Mouse (Mus musculus) midbrain, embryonic 16.5 days (tissue): ENCODE data around the gene Vwa8. TPM values are rescaled to one million over a fixed set of nuclear protein-coding genes. Genes with fewer than 3 reads are reported as not detected.

Experiments used
- ATAC-seq: fragments of 200-750 bp; cut with Nextera tagmentation; 2 replicates; pipeline ENCODE4 v1.8.0; 2017; ENCODE audit warnings: moderate TSS enrichment
- H3K27ac ChIP-seq: fragments of 300-500 bp; sonication (generic); 2 replicates; pipeline ENCODE4 v1.5.1; 2014; ENCODE audit warnings: mild to moderate bottlenecking, low read length, mixed read lengths
- H3K27me3 ChIP-seq: fragments of 300-500 bp; sonication (generic); 2 replicates; pipeline ENCODE4 v1.6.1; 2014; ENCODE audit warnings: low read depth, low read length, mixed read lengths; ENCODE audit not compliant: control insufficient read depth, insufficient read depth
- H3K36me3 ChIP-seq: fragments of 300-500 bp; sonication (generic); 2 replicates; pipeline ENCODE4 v1.6.1; 2014; ENCODE audit warnings: mild to moderate bottlenecking, low read length, moderate library complexity, mixed read lengths; ENCODE audit not compliant: control insufficient read depth, insufficient read depth
- H3K4me1 ChIP-seq: fragments of 300-500 bp; sonication (generic); 2 replicates; pipeline ENCODE4 v1.6.1; 2014; ENCODE audit warnings: mild to moderate bottlenecking, low read length, mixed read lengths; ENCODE audit not compliant: control insufficient read depth, insufficient read depth
- H3K4me2 ChIP-seq: fragments of 300-500 bp; sonication (generic); 2 replicates; pipeline ENCODE4 v1.6.1; 2014; ENCODE audit warnings: mild to moderate bottlenecking, low read length, mixed read lengths
- H3K4me3 ChIP-seq: fragments of 300-500 bp; sonication (generic); 2 replicates; pipeline ENCODE4 v1.5.1; 2014; ENCODE audit warnings: low read depth, mild to moderate bottlenecking, low read length, moderate library complexity, mixed read lengths
- H3K9ac ChIP-seq: fragments of 300-500 bp; sonication (generic); 2 replicates; pipeline ENCODE4 v1.6.1; 2014; ENCODE audit warnings: low read depth, low read length, mixed read lengths
- H3K9me3 ChIP-seq: fragments of 300-500 bp; sonication (generic); replicated peaks from 2 replicates; pipeline ENCODE4 v1.6.1; 2014; ENCODE audit warnings: mild to moderate bottlenecking, low read length, mixed read lengths; ENCODE audit not compliant: control insufficient read depth, poor library complexity, severe bottlenecking
- WGBS: fragments of 180-500 bp; shearing (Covaris S2); extraction: QIAGEN DNeasy Blood & Tissue Kit; methylation state at CpG from one replicate; pipeline ENCODE4 v1.1.7; 2014; 5-methylcytosine and 5-hydroxymethylcytosine counted together
- polyA plus RNA-seq: library from polyadenylated mRNA; unstranded; fragments of >200 nt; fragmentation: Nextera tagmentation; extraction: Ambion mirVana; gene quantifications from 2 replicates; pipeline ENCODE4 v1.2.1, GENCODE M21; 2015

Vwa8 gene
- polyA plus RNA-seq, 1 experiment from 2014 or later: 7.3 TPM

GRCm38 (mm10) chr14:79200133-79200891 lies 351.5 kb downstream of the Vwa8 start:
- Histone ChIP-seq H3K27ac (peak overlapping the region; percentile 53), H3K27me3 (no peaks in the 10 kb centered on the region), H3K4me1 (peaks cover 22% of the 10 kb centered on the region), H3K9ac (no peak overlapping the region), H3K4me3 (no peak overlapping the region), H3K36me3 (no peaks in the 10 kb centered on the region), H3K4me2 (no peak overlapping the region), H3K9me3 (no peaks in the 10 kb centered on the region)
- 44% methylated on average over 9 of the region's 9 CpGs for WGBS
- peak; percentile 56; the same call in 1 of the 2 replicates for ATAC-seq

GRCm38 (mm10) chr14:79200892-79201285 lies 352.0 kb downstream of the Vwa8 start:
- Histone ChIP-seq H3K27me3 (no peaks in the 10 kb centered on the region), H3K4me3 (no peak overlapping the region), H3K27ac (peak overlapping the region; percentile 53; the same call in 1 of the 2 replicates), H3K9me3 (no peaks in the 10 kb centered on the region), H3K4me2 (no peak overlapping the region), H3K36me3 (no peaks in the 10 kb centered on the region), H3K4me1 (peaks cover 22% of the 10 kb centered on the region), H3K9ac (no peak overlapping the region)
- WGBS: 49% methylated on average over 9 of the region's 9 CpGs
- 0 out of 2 replicates have a peak, but pooled peaks have one; percentile 4 for ATAC-seq

- Histone ChIP-seq H3K9me3 (no peaks in the 10 kb centered on the region), H3K4me3 (no peak overlapping the region), H3K9ac (0 out of 2 replicates have a peak overlapping the region, but pooled peaks have one; percentile 31), H3K27me3 (no peaks in the 10 kb centered on the region), H3K36me3 (no peaks in the 10 kb centered on the region), H3K4me1 (peaks cover 22% of the 10 kb centered on the region), H3K27ac (peak overlapping the region; percentile 51), H3K4me2 (no peak overlapping the region)
- 23% methylated on average over 4 of the region's 4 CpGs for WGBS
- no peak for ATAC-seq
These were observed 354.0 kb downstream of the Vwa8 start for GRCm38 (mm10) chr14:79202722-79203362.

GRCm38 (mm10) chr14:79203496-79204158 lies 354.8 kb downstream of the Vwa8 start:
- Histone ChIP-seq H3K36me3 (no peaks in the 10 kb centered on the region), H3K27me3 (no peaks in the 10 kb centered on the region), H3K27ac (peak overlapping the region; percentile 58), H3K4me1 (peaks cover 22% of the 10 kb centered on the region), H3K4me2 (peak overlapping the region; percentile 21; the same call in 1 of the 2 replicates), H3K4me3 (no peak overlapping the region), H3K9ac (peak overlapping the region; percentile 43), H3K9me3 (no peaks in the 10 kb centered on the region)
- 4% methylated on average over 12 of the region's 12 CpGs for WGBS
- ATAC-seq: peak; percentile 83

GRCm38 (mm10) chr14:79204866-79205265 lies 356.0 kb downstream of the Vwa8 start:
- Histone ChIP-seq H3K4me1 (peaks cover 22% of the 10 kb centered on the region), H3K27ac (no peak overlapping the region)

GRCm38 (mm10) chr14:79206210-79206609 lies 357.4 kb downstream of the Vwa8 start:
- no peaks in the 10 kb centered on the region for H3K27me3 ChIP-seq
- no peak overlapping the region for H3K9ac ChIP-seq
- H3K27ac ChIP-seq: 0 out of 2 replicates have a peak overlapping the region, but pooled peaks have one; percentile 33

More at GRCm38 (mm10) chr14:79204866-79205265, 356.0 kb downstream of the Vwa8 start:
- Histone ChIP-seq H3K4me2 (no peak overlapping the region), H3K27me3 (no peaks in the 10 kb centered on the region), H3K36me3 (no peaks in the 10 kb centered on the region), H3K9me3 (no peaks in the 10 kb centered on the region), H3K9ac (no peak overlapping the region), H3K4me3 (no peak overlapping the region)
- 92% methylated on average over 7 of the region's 7 CpGs for WGBS
- ATAC-seq: no peak

GRCm38 (mm10) chr14:79208468-79208867 lies 359.6 kb downstream of the Vwa8 start:
- H3K9ac ChIP-seq: no peak overlapping the region
- H3K36me3 ChIP-seq: no peaks in the 10 kb centered on the region
- no peak overlapping the region for H3K4me3 ChIP-seq
- no peak overlapping the region for H3K27ac ChIP-seq
- H3K4me2 ChIP-seq: no peak overlapping the region
- no peak for ATAC-seq
- no peaks in the 10 kb centered on the region for H3K9me3 ChIP-seq
- H3K4me1 ChIP-seq: peaks cover 9% of the 10 kb centered on the region
- H3K27me3 ChIP-seq: no peaks in the 10 kb centered on the region

More at GRCm38 (mm10) chr14:79206210-79206609, 357.4 kb downstream of the Vwa8 start:
- H3K36me3 ChIP-seq: no peaks in the 10 kb centered on the region
- ATAC-seq: no peak
- no peak overlapping the region for H3K4me2 ChIP-seq
- no peak overlapping the region for H3K4me3 ChIP-seq
- H3K9me3 ChIP-seq: no peaks in the 10 kb centered on the region
- WGBS: 47% methylated on average over 11 of the region's 11 CpGs
- H3K4me1 ChIP-seq: peaks cover 14% of the 10 kb centered on the region

- H3K9me3 ChIP-seq: no peaks in the 10 kb centered on the region
- no peak overlapping the region for H3K4me2 ChIP-seq
- H3K36me3 ChIP-seq: no peaks in the 10 kb centered on the region
- no peak overlapping the region for H3K4me3 ChIP-seq
- H3K27ac ChIP-seq: no peak overlapping the region
- H3K9ac ChIP-seq: no peak overlapping the region
- WGBS: 84% methylated on average over 3 of the region's 3 CpGs
- H3K4me1 ChIP-seq: no peaks in the 10 kb centered on the region
- H3K27me3 ChIP-seq: no peaks in the 10 kb centered on the region
- no peak for ATAC-seq
These were observed 361.0 kb downstream of the Vwa8 start for GRCm38 (mm10) chr14:79209813-79210212.
